Mouse (Mus musculus): Measurements from ENCODE around the gene Pycard. TPM values are rescaled to one million over a fixed set of nuclear protein-coding genes. Genes with fewer than 3 reads are reported as not detected.

The Pycard gene
- polyA plus RNA-seq, 2 experiments, result 59.3 to 132 TPM

DNA sequence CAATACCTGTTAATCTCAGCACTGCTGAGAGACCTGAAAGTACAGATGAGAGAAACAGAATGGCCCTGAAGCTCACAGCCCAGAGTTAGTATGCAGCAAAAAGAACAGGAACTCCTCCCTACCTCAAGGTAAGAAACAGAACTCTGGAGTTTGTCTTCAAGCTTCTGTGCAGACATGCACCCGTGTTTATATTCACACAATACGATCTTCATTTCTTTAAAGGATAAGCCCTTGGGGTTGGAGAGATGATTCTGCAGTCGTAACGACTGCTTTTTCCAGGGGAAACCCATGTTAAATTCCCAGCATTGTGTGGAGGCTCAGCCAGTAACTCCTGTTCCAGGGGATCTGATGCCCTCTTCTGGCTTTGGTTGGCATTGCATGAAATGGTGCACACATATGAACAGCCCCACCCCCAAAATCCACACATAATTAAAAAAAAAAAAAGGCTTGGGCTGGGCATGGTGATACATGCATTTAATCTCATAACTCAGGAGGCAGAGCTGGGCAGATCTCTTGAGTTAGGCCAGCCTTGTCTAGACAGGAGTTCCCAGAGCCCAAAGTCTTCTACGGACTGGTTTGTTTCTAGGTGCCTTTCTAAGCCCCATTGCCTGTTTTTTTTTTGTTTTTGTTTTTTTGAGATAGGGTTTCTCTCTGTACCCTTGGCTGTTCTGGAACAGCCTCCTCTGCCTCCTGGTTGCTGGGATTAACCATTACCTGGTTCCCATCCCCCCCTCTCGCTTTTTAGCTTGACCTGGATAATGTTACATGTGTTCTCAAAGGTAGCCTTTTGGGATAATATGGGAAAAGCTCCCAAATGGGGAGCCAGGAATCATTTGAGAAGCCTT is 1.8 kb downstream of the Pycard start:
- Histone ChIP-seq H3K27me3 (ENCODE audit: control insufficient read depth, insufficient read depth, low read length) (no peaks in the 10 kb centered on the region), H3K9me3 (ENCODE audit: control insufficient read depth, low read length) (no peaks in the 10 kb centered on the region), H3K4me2 (replicated peaks; ENCODE audit: low read depth, low read length, severe bottlenecking) (no peak overlapping the region), H3K27ac (replicated peaks; ENCODE audit: low read depth, low read length) (no peak overlapping the region), H3K4me3 (replicated peaks; ENCODE audit: low read length) (no peak overlapping the region), H3K4me1 (ENCODE audit: control insufficient read depth, insufficient read depth, low read length) (peaks cover 8% of the 10 kb centered on the region), H3K9ac (ENCODE audit: low read depth, low read length, severe bottlenecking) (no peak overlapping the region), H3K36me3 (ENCODE audit: control insufficient read depth, insufficient read depth, low read length) (peaks cover 44% of the 10 kb centered on the region)
- DNase-seq (ENCODE audit: low spot score) (peak; percentile 70), ATAC-seq (ENCODE audit: low FRiP score, low read depth) (peak; percentile 42; the same call in 1 of the 2 replicates)
- TF ChIP-seq POLR2A (IDR thresholded peaks at IDR 0.05; ENCODE audit: borderline replicate concordance, extremely low read depth, insufficient read depth, insufficient read length), result no peak
- WGBS, result 48% methylated on average over 6 of the region's 6 CpGs

DNA sequence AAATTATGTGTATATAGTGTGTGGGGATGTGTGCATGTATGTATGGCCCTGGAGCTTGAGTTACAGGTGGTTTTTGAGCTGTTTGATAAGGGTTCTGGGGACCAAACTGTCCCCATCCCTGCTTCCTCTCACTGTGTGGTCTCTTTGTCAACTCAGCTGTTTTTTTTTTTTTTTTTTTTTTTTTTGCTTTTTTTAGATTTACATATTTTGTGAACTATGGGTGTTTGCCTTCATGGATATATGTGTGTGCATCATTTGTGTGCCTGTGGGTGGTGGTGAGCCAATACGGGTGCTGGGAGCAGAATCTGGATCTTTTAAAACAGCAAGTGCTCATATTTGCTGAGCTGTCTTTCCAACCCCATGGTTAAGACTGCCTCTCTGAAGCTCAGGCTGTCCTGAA is 4.8 kb downstream of the Pycard start:
- no peaks in the 10 kb centered on the region for H3K27me3 ChIP-seq (ENCODE audit: control insufficient read depth, insufficient read depth, low read length)
- H3K4me1 ChIP-seq (ENCODE audit: control insufficient read depth, insufficient read depth, low read length), result peaks cover 8% of the 10 kb centered on the region
- H3K9me3 ChIP-seq (ENCODE audit: control insufficient read depth, low read length), result no peaks in the 10 kb centered on the region
- no peak for TF ChIP-seq POLR2A (IDR thresholded peaks at IDR 0.05; ENCODE audit: borderline replicate concordance, extremely low read depth, insufficient read depth, insufficient read length)
- no peak overlapping the region for H3K4me3 ChIP-seq (replicated peaks; ENCODE audit: low read length)
- no peak for ATAC-seq (ENCODE audit: low FRiP score, low read depth)
- no peak overlapping the region for H3K27ac ChIP-seq (replicated peaks; ENCODE audit: low read depth, low read length)
- no peak overlapping the region for H3K4me2 ChIP-seq (replicated peaks; ENCODE audit: low read depth, low read length, severe bottlenecking)
- no peak for DNase-seq (ENCODE audit: low spot score)
- 81% methylated on average over 1 of the region's 1 CpGs for WGBS
- H3K9ac ChIP-seq (ENCODE audit: low read depth, low read length, severe bottlenecking), result no peak overlapping the region
- peaks cover 73% of the 10 kb centered on the region for H3K36me3 ChIP-seq (ENCODE audit: control insufficient read depth, insufficient read depth, low read length)

DNA sequence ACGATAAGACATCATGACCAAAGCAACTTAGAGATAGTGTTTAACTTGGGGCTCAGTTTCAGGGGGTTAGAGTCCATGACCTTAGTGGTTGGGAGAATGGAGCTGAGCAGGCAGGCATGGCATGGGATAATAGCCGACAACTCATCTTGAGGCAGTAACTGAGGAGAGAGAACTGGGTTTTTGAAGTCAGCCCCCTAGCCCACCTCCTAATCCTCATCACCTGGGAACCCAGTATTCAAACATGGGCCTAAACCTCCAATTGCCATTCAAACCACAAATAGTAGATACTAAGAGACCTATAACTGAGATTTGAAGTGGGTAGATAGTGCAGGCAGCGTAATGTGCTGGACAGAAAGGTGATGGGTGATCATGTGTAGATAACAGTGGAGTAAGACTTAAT is 13.1 kb downstream of the Pycard start:
- H3K4me3 ChIP-seq (replicated peaks; ENCODE audit: low read length), result no peak overlapping the region
- no peak overlapping the region for H3K27ac ChIP-seq (replicated peaks; ENCODE audit: low read depth, low read length)
- 91% methylated on average over 3 of the region's 3 CpGs for WGBS
- H3K27me3 ChIP-seq (ENCODE audit: control insufficient read depth, insufficient read depth, low read length), result no peaks in the 10 kb centered on the region
- TF ChIP-seq POLR2A (IDR thresholded peaks at IDR 0.05; ENCODE audit: borderline replicate concordance, extremely low read depth, insufficient read depth, insufficient read length), result no peak
- H3K9me3 ChIP-seq (ENCODE audit: control insufficient read depth, low read length), result no peaks in the 10 kb centered on the region
- no peak overlapping the region for H3K4me2 ChIP-seq (replicated peaks; ENCODE audit: low read depth, low read length, severe bottlenecking)
- no peaks in the 10 kb centered on the region for H3K4me1 ChIP-seq (ENCODE audit: control insufficient read depth, insufficient read depth, low read length)
- no peak overlapping the region for H3K9ac ChIP-seq (ENCODE audit: low read depth, low read length, severe bottlenecking)
- DNase-seq (ENCODE audit: low spot score) (no peak), ATAC-seq (ENCODE audit: low FRiP score, low read depth) (no peak)
- peaks cover 99% of the 10 kb centered on the region for H3K36me3 ChIP-seq (ENCODE audit: control insufficient read depth, insufficient read depth, low read length)

DNA sequence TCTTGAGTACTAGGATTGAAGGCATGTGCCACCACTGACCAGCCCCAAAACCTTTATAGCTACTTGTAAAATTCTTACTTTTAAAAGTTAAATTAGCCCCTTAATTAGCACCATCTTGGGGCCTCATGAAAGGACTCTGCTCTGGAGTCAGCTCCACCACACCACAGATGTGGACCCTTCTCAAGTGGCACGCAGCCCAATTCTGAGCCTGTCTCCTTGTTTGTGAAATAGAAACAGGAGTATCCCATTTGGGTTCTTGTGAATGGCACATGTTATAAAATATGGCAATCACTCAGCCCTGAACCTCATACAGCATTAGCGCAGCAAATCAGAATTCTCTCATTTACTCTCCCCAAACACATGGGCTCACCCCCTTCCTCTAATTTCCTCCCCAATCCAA is 14.8 kb downstream of the Pycard start:
- TF ChIP-seq POLR2A (IDR thresholded peaks at IDR 0.05; ENCODE audit: borderline replicate concordance, extremely low read depth, insufficient read depth, insufficient read length), result no peak
- WGBS, result 81% methylated on average over 2 of the region's 2 CpGs
- Histone ChIP-seq H3K9me3 (ENCODE audit: control insufficient read depth, low read length) (no peaks in the 10 kb centered on the region), H3K27me3 (ENCODE audit: control insufficient read depth, insufficient read depth, low read length) (no peaks in the 10 kb centered on the region), H3K9ac (ENCODE audit: low read depth, low read length, severe bottlenecking) (no peak overlapping the region), H3K4me1 (ENCODE audit: control insufficient read depth, insufficient read depth, low read length) (no peaks in the 10 kb centered on the region), H3K27ac (replicated peaks; ENCODE audit: low read depth, low read length) (no peak overlapping the region), H3K4me2 (replicated peaks; ENCODE audit: low read depth, low read length, severe bottlenecking) (no peak overlapping the region), H3K4me3 (replicated peaks; ENCODE audit: low read length) (no peak overlapping the region), H3K36me3 (ENCODE audit: control insufficient read depth, insufficient read depth, low read length) (peaks cover 99% of the 10 kb centered on the region)
- ATAC-seq (ENCODE audit: low FRiP score, low read depth), result no peak
- no peak for DNase-seq (ENCODE audit: low spot score)

DNA sequence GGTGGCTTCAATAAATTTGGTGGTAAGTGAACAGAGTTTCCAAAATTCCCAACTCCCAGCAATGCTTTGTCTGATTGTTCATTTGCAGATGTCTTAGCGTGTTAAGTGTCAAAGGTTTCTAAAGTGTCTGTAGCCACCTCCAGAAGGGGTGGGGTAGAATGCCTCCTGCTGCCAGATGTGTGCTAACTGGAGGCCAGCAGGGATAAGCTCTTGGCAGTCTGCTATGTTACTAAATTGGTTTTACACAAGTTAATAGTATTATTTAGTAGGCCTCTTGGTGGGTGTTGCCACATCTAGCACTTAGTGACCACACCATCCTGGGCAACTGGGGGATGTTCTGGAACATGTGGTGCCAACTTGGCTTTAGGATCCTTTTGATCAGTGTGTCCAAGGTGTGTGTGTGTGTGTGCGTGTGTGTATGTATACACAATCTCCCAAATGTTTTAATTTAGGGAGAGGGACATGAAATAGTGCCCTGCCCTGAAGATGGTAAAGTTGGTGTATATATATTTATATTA is 19.2 kb downstream of the Pycard start:
- Histone ChIP-seq H3K4me1 (ENCODE audit: control insufficient read depth, insufficient read depth, low read length) (peaks cover 4% of the 10 kb centered on the region), H3K9me3 (ENCODE audit: control insufficient read depth, low read length) (no peaks in the 10 kb centered on the region), H3K9ac (ENCODE audit: low read depth, low read length, severe bottlenecking) (no peak overlapping the region), H3K36me3 (ENCODE audit: control insufficient read depth, insufficient read depth, low read length) (peaks cover 99% of the 10 kb centered on the region), H3K27ac (replicated peaks; ENCODE audit: low read depth, low read length) (no peak overlapping the region), H3K27me3 (ENCODE audit: control insufficient read depth, insufficient read depth, low read length) (no peaks in the 10 kb centered on the region), H3K4me2 (replicated peaks; ENCODE audit: low read depth, low read length, severe bottlenecking) (no peak overlapping the region), H3K4me3 (replicated peaks; ENCODE audit: low read length) (no peak overlapping the region)
- DNase-seq (ENCODE audit: low spot score) (no peak), ATAC-seq (ENCODE audit: low FRiP score, low read depth) (no peak)
- 95% methylated on average over 2 of the region's 2 CpGs for WGBS
- TF ChIP-seq POLR2A (IDR thresholded peaks at IDR 0.05; ENCODE audit: borderline replicate concordance, extremely low read depth, insufficient read depth, insufficient read length), result no peak
